Mouse (Mus musculus) liver, adult 2 months (tissue): ENCODE measurements around the gene Plekhm1.

ENCODE experiments used
- CTCF ChIP-seq: fragments of 200-500 bp; IDR thresholded peaks from 2 replicates; pipeline ENCODE4 v1.5.1; 2011; ENCODE audit warnings: low read depth, low read length, control low read depth
- POLR2A ChIP-seq: fragments of 200-500 bp; IDR thresholded peaks from 2 replicates; pipeline ENCODE4 v1.6.1; 2011; ENCODE audit warnings: low read length, control low read depth; ENCODE audit not compliant: insufficient read depth; ENCODE audit errors: extremely low read depth

DNA sequence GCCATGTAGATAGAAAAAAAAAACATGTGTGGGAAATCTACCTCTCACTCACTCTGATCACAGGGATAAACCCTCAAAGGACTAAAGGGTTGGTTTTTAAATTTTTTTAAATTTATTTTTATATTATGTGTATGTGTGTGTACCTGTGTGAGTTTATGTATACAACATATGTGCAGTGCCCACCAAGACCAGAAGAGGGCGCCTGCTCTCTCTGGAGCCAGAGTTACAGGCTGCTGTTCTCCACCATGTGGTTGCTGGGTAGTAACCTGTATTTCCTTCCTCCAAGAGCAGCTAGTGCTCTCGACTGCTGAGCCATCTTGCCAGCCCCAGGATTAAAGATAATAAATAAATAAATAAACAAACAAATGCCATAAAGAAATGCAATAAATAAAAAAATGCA lies 62.8 kb downstream of the Plekhm1 start:
- TF ChIP-seq CTCF: peak; percentile 29; the same call in 1 of the 2 replicates
- no peak for TF ChIP-seq POLR2A
